Mouse (Mus musculus): ENCODE measurements around the gene Vmn1r93. TPM values are rescaled to one million over a fixed set of nuclear protein-coding genes. Genes with fewer than 3 reads are reported as not detected.

Gene Vmn1r93
- polyA plus RNA-seq (2017; shearing (Covaris generic)), result not detected

GRCm38 (mm10) chr7:20138988-20139387 lies at the start of gene Vmn1r93:
Vmn1r93 (minus strand) TSS chr7:20139088.

GRCm38 (mm10) chr7:20168277-20168676 lies 29.4 kb upstream of the Vmn1r93 start, which contains the start of gene Vmn1r94:
Vmn1r94 (minus strand) TSS chr7:20168377.

GRCm38 (mm10) chr7:20122479-20122878 lies 16.4 kb downstream of the Vmn1r93 start, which contains the start of gene Gm16442:
Gm16442 (minus strand) TSS chr7:20122579.

GRCm38 (mm10) chr7:20099380-20099779 lies 39.5 kb downstream of the Vmn1r93 start, which contains the start of gene Vmn1r91:
Vmn1r91 (plus strand) TSS chr7:20099680.

Other genes with a start within 250 kb of the Vmn1r93 start
- gene Pvr, start 217.9 kb downstream of the Vmn1r93 start, polyA plus RNA-seq (2017; shearing (Covaris generic)), result 10 to 100 TPM; 31.2 to 36.7 TPM
- gene Igsf23, start 188.3 kb downstream of the Vmn1r93 start, polyA plus RNA-seq (2017; shearing (Covaris generic)), result 10 to 100 TPM; 33.0 to 37.6 TPM
- not detected for gene Ceacam20, start 173.7 kb downstream of the Vmn1r93 start, polyA plus RNA-seq (2017; shearing (Covaris generic))
- under 1 TPM in 1 of 2 experiments, not detected in 1; 0.44 TPM for gene Nlrp9b, start 147.6 kb downstream of the Vmn1r93 start, polyA plus RNA-seq (2017; shearing (Covaris generic))
- under 1 TPM; 0.11 to 0.22 TPM for gene Vmn1r91, start 39.4 kb downstream of the Vmn1r93 start, polyA plus RNA-seq (2017; shearing (Covaris generic))
- not detected for gene Gm16442, start 16.5 kb downstream of the Vmn1r93 start, polyA plus RNA-seq (2017; shearing (Covaris generic))
- gene Vmn1r94, start 29.3 kb upstream of the Vmn1r93 start, polyA plus RNA-seq (2017; shearing (Covaris generic)), result not detected
- gene Vmn1r95, start 54.6 kb upstream of the Vmn1r93 start, polyA plus RNA-seq (2017; shearing (Covaris generic)), result not detected
- gene Gm6164, start 66.5 kb upstream of the Vmn1r93 start, polyA plus RNA-seq (2017; shearing (Covaris generic)), result not detected
- not detected for gene Gm4498, start 94.7 kb upstream of the Vmn1r93 start, polyA plus RNA-seq (2017; shearing (Covaris generic))
- gene Gm5890, start 123.7 kb upstream of the Vmn1r93 start, polyA plus RNA-seq (2017; shearing (Covaris generic)), result under 1 TPM in 1 of 2 experiments, not detected in 1; 0.36 TPM
- not detected for gene Gm4133, start 195.0 kb upstream of the Vmn1r93 start, polyA plus RNA-seq (2017; shearing (Covaris generic))
- not detected for gene Gm5728, start 236.3 kb upstream of the Vmn1r93 start, polyA plus RNA-seq (2017; shearing (Covaris generic))

All from activated CD4-positive, CD25-positive, alpha-beta regulatory T cell (primary cell).